20 mouse cellular contexts compared by ENCODE assay signal in the genomic region with DNA sequence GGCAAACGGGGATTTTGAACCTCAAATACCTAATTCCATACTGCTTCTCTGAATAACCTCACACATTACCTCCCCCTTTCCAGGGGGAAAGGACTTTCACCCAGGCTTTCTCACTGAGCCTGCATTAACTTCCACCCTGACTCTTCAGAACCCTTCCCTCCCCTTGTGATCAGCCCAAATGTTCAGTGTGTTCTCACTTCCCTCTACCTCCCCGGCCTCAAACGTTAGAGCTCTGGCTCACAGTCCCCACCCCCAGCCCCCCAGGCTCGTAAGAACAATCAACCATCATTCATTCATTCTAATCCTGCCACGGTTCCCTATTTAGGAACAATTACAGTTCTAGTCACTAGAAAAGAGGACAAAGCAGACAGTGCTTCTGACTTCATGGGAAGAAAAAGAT. TPM values are rescaled to one million over a fixed set of nuclear protein-coding genes. Genes with fewer than 3 reads are reported as not detected.
DNase-seq lines count a peak whose midpoint lies in the region; ATAC-seq and TF ChIP-seq lines count a peak whose summit lies in the region.
"Had no signal": no experiment of that assay in that cellular context is flagged by ENCODE, and none has a peak within 500 bp of the region (broad histone marks: within the 10 kb centered on the region; RNA-seq: fewer than 3 reads in every experiment).

No protein-coding gene starts in this region.

- DNase-seq in midbrain, embryonic 14.5 days = peak; percentile 13
- DNase-seq in CH12.LX (ENCODE audit: extremely low read depth) = peak; percentile 79
- peak; percentile 21 for DNase-seq in splenic B cell, adult 2 months (ENCODE audit: low read depth, low spot score)
- no peak for DNase-seq in hindbrain, embryonic 14.5 days (ENCODE audit: low spot score)
- DNase-seq: adrenal gland, adult 8-10 months; adrenal gland, postnatal 36 days; cerebellum, adult 18-20 months; cerebellum, adult 9-11 months; cerebellum, postnatal 36 days; gastrocnemius, postnatal 14 days; heart, adult 11 months; heart, postnatal 36 days; kidney, adult 11 months had no signal

- H3K4me2 ChIP-seq in midbrain, embryonic 14.5 days (ENCODE audit: low read length) = no peak overlapping the region
- no peak overlapping the region for H3K4me2 ChIP-seq in midbrain, embryonic 13.5 days (replicated peaks)
- H3K4me2 ChIP-seq in CH12.LX (ENCODE audit: insufficient read depth, low read depth, poor library complexity, severe bottlenecking) = peak overlapping the region; percentile 37; the same call in 1 of the 2 replicates
- H3K4me2 ChIP-seq in hindbrain, embryonic 14.5 days (replicated peaks) = no peak overlapping the region
- H3K4me2 ChIP-seq in hindbrain, embryonic 12.5 days (replicated peaks) = no peak overlapping the region
- H3K4me2 ChIP-seq: forebrain, embryonic 13.5 days; heart, embryonic 13.5 days had no signal

- TF ChIP-seq POLR2A in CH12.LX (IDR thresholded peaks at IDR 0.05; ENCODE audit: low read depth, low read length) = no peak

- no peak overlapping the region for H3K9ac ChIP-seq in midbrain, embryonic 14.5 days (replicated peaks; ENCODE audit: low read length)
- H3K9ac ChIP-seq in midbrain, embryonic 13.5 days (replicated peaks) = no peak overlapping the region
- H3K9ac ChIP-seq in CH12.LX (ENCODE audit: insufficient read depth, low read depth) = no peak overlapping the region
- H3K9ac ChIP-seq in hindbrain, embryonic 14.5 days = no peak overlapping the region
- no peak overlapping the region for H3K9ac ChIP-seq in hindbrain, embryonic 12.5 days
- H3K9ac ChIP-seq: forebrain, embryonic 13.5 days; heart, embryonic 13.5 days had no signal

- no peak overlapping the region for H3K4me3 ChIP-seq in midbrain, embryonic 14.5 days (replicated peaks; ENCODE audit: low read depth, low read length)
- no peak overlapping the region for H3K4me3 ChIP-seq in midbrain, embryonic 13.5 days (replicated peaks)
- peak overlapping the region in 1 of 3 experiments; percentile 30 for H3K4me3 ChIP-seq in CH12.LX (replicated peaks in 1 of 3; ENCODE audit: low read depth in 2 of 3, low read length in 2 of 3, poor library complexity in 1 of 3)
- no peak overlapping the region for H3K4me3 ChIP-seq in hindbrain, embryonic 14.5 days (replicated peaks; ENCODE audit: low read length)
- no peak overlapping the region for H3K4me3 ChIP-seq in hindbrain, embryonic 12.5 days
- H3K4me3 ChIP-seq: embryonic facial prominence, embryonic 10.5 days; forebrain, embryonic 13.5 days; heart, embryonic 13.5 days had no signal

- no peaks in the 10 kb centered on the region for H3K27me3 ChIP-seq in midbrain, embryonic 14.5 days (ENCODE audit: control insufficient read depth, insufficient read depth, low read length)
- H3K27me3 ChIP-seq in midbrain, embryonic 13.5 days = no peaks in the 10 kb centered on the region
- no peaks in the 10 kb centered on the region for H3K27me3 ChIP-seq in CH12.LX (replicated peaks)
- no peaks in the 10 kb centered on the region for H3K27me3 ChIP-seq in splenic B cell, adult 2 months (ENCODE audit: control insufficient read depth, insufficient read depth, low read length, poor library complexity, severe bottlenecking)
- no peaks in the 10 kb centered on the region; the same call in 1 of the 2 replicates for H3K27me3 ChIP-seq in hindbrain, embryonic 14.5 days (ENCODE audit: control insufficient read depth, insufficient read depth, low read length)
- no peaks in the 10 kb centered on the region for H3K27me3 ChIP-seq in hindbrain, embryonic 12.5 days
- H3K27me3 ChIP-seq: forebrain, embryonic 13.5 days; heart, embryonic 13.5 days had no signal

- H3K79me2 ChIP-seq in CH12.LX (replicated peaks; ENCODE audit: control insufficient read depth, extremely low read depth, insufficient read depth, poor library complexity, severe bottlenecking) = peaks cover 2% of the 10 kb centered on the region

- no peaks in the 10 kb centered on the region for H3K4me1 ChIP-seq in midbrain, embryonic 14.5 days (ENCODE audit: control insufficient read depth, insufficient read depth, low read length)
- H3K4me1 ChIP-seq in midbrain, embryonic 13.5 days (replicated peaks) = peaks cover 4% of the 10 kb centered on the region; the same call in 1 of the 2 replicates
- H3K4me1 ChIP-seq in CH12.LX (ENCODE audit: control insufficient read depth in 1 of 2, insufficient read depth in 2 of 2) = peaks cover 0 to 33% of the 10 kb centered on the region in 2 experiments; a peak in 2 of 4 replicates
- H3K4me1 ChIP-seq in hindbrain, embryonic 14.5 days (replicated peaks; ENCODE audit: control insufficient read depth, insufficient read depth, low read length) = no peaks in the 10 kb centered on the region; the same call in 1 of the 2 replicates
- peaks cover 4% of the 10 kb centered on the region; the same call in 1 of the 2 replicates for H3K4me1 ChIP-seq in hindbrain, embryonic 12.5 days
- H3K4me1 ChIP-seq: forebrain, embryonic 13.5 days had no signal

- no peak overlapping the region for H3K27ac ChIP-seq in midbrain, embryonic 14.5 days (replicated peaks; ENCODE audit: low read depth, low read length)
- H3K27ac ChIP-seq in midbrain, embryonic 13.5 days = no peak overlapping the region
- no peak overlapping the region for H3K27ac ChIP-seq in CH12.LX (ENCODE audit: insufficient read depth, low read depth)
- H3K27ac ChIP-seq in hindbrain, embryonic 14.5 days = no peak overlapping the region
- no peak overlapping the region for H3K27ac ChIP-seq in hindbrain, embryonic 12.5 days
- H3K27ac ChIP-seq: embryonic facial prominence, embryonic 10.5 days; forebrain, embryonic 13.5 days; heart, embryonic 13.5 days; hindbrain, postnatal 0 days had no signal

- TF ChIP-seq CTCF in CH12.LX (conservative IDR thresholded peaks at IDR 0.05 in 1 of 2, IDR thresholded peaks at IDR 0.05 in 1 of 2; ENCODE audit: low read depth in 2 of 2, low read length in 2 of 2) = no peak

- no peak for ATAC-seq in midbrain, embryonic 14.5 days (ENCODE audit: low FRiP score, low TSS enrichment)
- no peak for ATAC-seq in midbrain, embryonic 13.5 days
- peak; percentile 67 for ATAC-seq in common myeloid progenitor, adult 5-6 weeks (replicated peaks; ENCODE audit: low read depth, poor library complexity, severe bottlenecking)
- no peak for ATAC-seq in hindbrain, embryonic 14.5 days (ENCODE audit: low FRiP score)
- no peak for ATAC-seq in hindbrain, embryonic 12.5 days (ENCODE audit: low FRiP score)
- ATAC-seq: forebrain, embryonic 13.5 days; hindbrain, postnatal 0 days had no signal

- dilution Hi-C loops in CH12.LX (cut with MboI; ENCODE audit: extremely low pct_ligation_motif_present, extremely low pct_unique_long_range_greater_than_20kb, low sequenced_read_pairs) = no loop called here

- no peaks in the 10 kb centered on the region for H3K36me3 ChIP-seq in midbrain, embryonic 14.5 days (ENCODE audit: control insufficient read depth, insufficient read depth, low read length)
- H3K36me3 ChIP-seq in midbrain, embryonic 13.5 days = no peaks in the 10 kb centered on the region
- H3K36me3 ChIP-seq in CH12.LX (replicated peaks in 1 of 2; ENCODE audit: control insufficient read depth in 1 of 2, insufficient read depth in 1 of 2, low read length in 1 of 2) = peaks cover 0 to 6% of the 10 kb centered on the region in 2 experiments
- H3K36me3 ChIP-seq in splenic B cell, adult 2 months (ENCODE audit: control insufficient read depth, insufficient read depth, low read length, poor library complexity, severe bottlenecking) = peaks cover 3% of the 10 kb centered on the region; the same call in 1 of the 2 replicates
- H3K36me3 ChIP-seq in hindbrain, embryonic 14.5 days (replicated peaks; ENCODE audit: control insufficient read depth, insufficient read depth) = no peaks in the 10 kb centered on the region
- H3K36me3 ChIP-seq in hindbrain, embryonic 12.5 days = no peaks in the 10 kb centered on the region
- H3K36me3 ChIP-seq: embryonic facial prominence, embryonic 10.5 days; heart, embryonic 13.5 days had no signal

- H3K9me3 ChIP-seq in midbrain, embryonic 14.5 days (ENCODE audit: control insufficient read depth, low read length) = no peaks in the 10 kb centered on the region
- no peaks in the 10 kb centered on the region for H3K9me3 ChIP-seq in midbrain, embryonic 13.5 days
- no peaks in the 10 kb centered on the region for H3K9me3 ChIP-seq in CH12.LX (replicated peaks; ENCODE audit: low read length)
- H3K9me3 ChIP-seq in hindbrain, embryonic 14.5 days (ENCODE audit: control insufficient read depth, low read length) = no peaks in the 10 kb centered on the region
- H3K9me3 ChIP-seq in hindbrain, embryonic 12.5 days (replicated peaks) = no peaks in the 10 kb centered on the region
- H3K9me3 ChIP-seq: embryonic facial prominence, embryonic 10.5 days; forebrain, embryonic 13.5 days; heart, embryonic 13.5 days had no signal

- WGBS in midbrain, embryonic 14.5 days = 17% methylated on average over 5 of the region's 5 CpGs
- WGBS in midbrain, embryonic 13.5 days = 21% methylated on average over 5 of the region's 5 CpGs
- 25% methylated on average over 5 of the region's 5 CpGs for WGBS in hindbrain, embryonic 14.5 days
- WGBS in hindbrain, embryonic 12.5 days = 25% methylated on average over 5 of the region's 5 CpGs

- no peak for TF ChIP-seq RAD21 in CH12.LX (IDR thresholded peaks at IDR 0.05; ENCODE audit: low read depth, low read length)

- TF ChIP-seq EP300 in CH12.LX (IDR thresholded peaks at IDR 0.05; ENCODE audit: low read length) = peak; percentile 49; the same call in 1 of the 2 replicates

- in situ Hi-C loops in CH12.LX (cut with MboI; ENCODE audit: low pct_ligation_motif_present, low pct_unique_long_range_greater_than_20kb, low sequenced_read_pairs) = no loop called here

TF ChIP-seq in CH12.LX, 34 proteins besides CTCF, POLR2A, EP300 and RAD21 (continues in another document):
- TF ChIP-seq RCOR1 (conservative IDR thresholded peaks at IDR 0.05; ENCODE audit: low read depth, low read length) (no peak), CHD2 (IDR thresholded peaks at IDR 0.05; ENCODE audit: low read length) (no peak; the same call in 1 of the 2 replicates), MEF2A (IDR thresholded peaks at IDR 0.05; ENCODE audit: borderline replicate concordance, low read depth, low read length) (no peak), POLR2AphosphoS2 (IDR thresholded peaks at IDR 0.05; ENCODE audit: low read depth, low read length) (no peak), PAX5 (IDR thresholded peaks at IDR 0.05; ENCODE audit: low read length) (no peak), ETS1 (conservative IDR thresholded peaks at IDR 0.05; ENCODE audit: low read depth, low read length) (0 out of 2 replicates have a peak, but pooled peaks have one; percentile 20), SIN3A (IDR thresholded peaks at IDR 0.05; ENCODE audit: low read length) (no peak)

RNA-seq across cellular contexts. Expression of gene Bbx, which starts 58.5 kb away (rescaled TPM):
- 11.1 and 16.0 TPM in 2 replicates for polyA plus RNA-seq in midbrain, embryonic 14.5 days (2014; fragmentation: Nextera tagmentation; extraction: Ambion mirVana)
- 26.3 and 27.7 TPM in 2 replicates for polyA plus RNA-seq in midbrain, embryonic 13.5 days (2015; fragmentation: Nextera tagmentation; extraction: Ambion mirVana)
- total RNA-seq in CH12.LX (2012; rRNA removed) (22.1 and 26.2 TPM in 2 replicates), CH12.LX (2014; rRNA removed) (20.6 and 22.1 TPM in 2 replicates)
- 20.7 and 21.6 TPM in 2 replicates for polyA plus RNA-seq in CH12.LX (2012; ENCODE audit: insufficient read length, low read depth)
- 42.9 and 43.7 TPM in 2 replicates for total RNA-seq in common myeloid progenitor, adult 5-6 weeks (2017)
- 13.9 and 17.4 TPM in 2 replicates for polyA plus RNA-seq in hindbrain, embryonic 14.5 days (2014; fragmentation: Nextera tagmentation; extraction: Ambion mirVana)
- 38.1 and 41.0 TPM in 2 replicates for polyA plus RNA-seq in hindbrain, embryonic 12.5 days (2016; fragmentation: Nextera tagmentation; extraction: Ambion mirVana)
